Mouse (Mus musculus) gastrocnemius, postnatal 4 days (tissue): ENCODE data around the gene Pawr. TPM values are rescaled to one million over a fixed set of nuclear protein-coding genes. Genes with fewer than 3 reads are reported as not detected.
"Not testable (repeated sequence)": the region's sequence is repeated elsewhere in the genome, so short reads cannot be mapped to it uniquely, and the experiment has no call there.

Source experiments
- DNase-seq, 2 experiments: peaks; one replicate each; pipeline ENCODE4 v3.0.0; 2021 to 2022; ENCODE audit warnings: low spot score in 2 of 2, mixed read lengths in 2 of 2
- total RNA-seq, 2 experiments: library from RNA; stranded (reverse); gene quantifications; 2 replicates each; pipeline ENCODE4 v1.2.3; 2021

The Pawr gene
- total RNA-seq, 2 experiments from 2014 or later, result 2.0 TPM

GRCm38 (mm10) chr10:108432194-108432593, 100.3 kb downstream of the Pawr start:
- DNase-seq, result no peak

GRCm38 (mm10) chr10:108433976-108434375, 102.1 kb downstream of the Pawr start:
- no peak for DNase-seq

- DNase-seq, result no peak
These were observed 103.7 kb downstream of the Pawr start for GRCm38 (mm10) chr10:108435616-108436015.

- DNase-seq, result no peak
These were observed 104.4 kb downstream of the Pawr start for GRCm38 (mm10) chr10:108436365-108436764.

- DNase-seq, result not testable (repeated sequence)
These were observed 108.3 kb downstream of the Pawr start for GRCm38 (mm10) chr10:108440251-108440650.

GRCm38 (mm10) chr10:108443931-108444876, 112.3 kb downstream of the Pawr start:
- DNase-seq, result no peak

GRCm38 (mm10) chr10:108445123-108445522, 113.2 kb downstream of the Pawr start:
- DNase-seq, result no peak

- no peak for DNase-seq
These were observed 113.7 kb downstream of the Pawr start for GRCm38 (mm10) chr10:108445606-108446005.

GRCm38 (mm10) chr10:108446041-108446931, 114.4 kb downstream of the Pawr start:
- DNase-seq, result peak in 1 of 2 experiments; percentile 54

- no peak for DNase-seq
These were observed 115.3 kb downstream of the Pawr start for GRCm38 (mm10) chr10:108447211-108447610.

- DNase-seq, result no peak
These were observed 116.5 kb downstream of the Pawr start for GRCm38 (mm10) chr10:108448421-108448820.

- no peak for DNase-seq
These were observed 118.5 kb downstream of the Pawr start for GRCm38 (mm10) chr10:108450401-108450800.

GRCm38 (mm10) chr10:108451516-108451915, 119.6 kb downstream of the Pawr start:
- DNase-seq, result no peak

- DNase-seq, result no peak
These were observed 120.5 kb downstream of the Pawr start for GRCm38 (mm10) chr10:108452421-108452820.

- no peak for DNase-seq
These were observed 121.6 kb downstream of the Pawr start for GRCm38 (mm10) chr10:108453561-108453960.

- DNase-seq, result no peak
These were observed 122.8 kb downstream of the Pawr start for GRCm38 (mm10) chr10:108454691-108455117.

GRCm38 (mm10) chr10:108455204-108455603, 123.3 kb downstream of the Pawr start:
- DNase-seq, result no peak

GRCm38 (mm10) chr10:108455883-108456282, 124.0 kb downstream of the Pawr start:
- no peak for DNase-seq

- no peak for DNase-seq
These were observed 125.1 kb downstream of the Pawr start for GRCm38 (mm10) chr10:108457054-108457453.

- DNase-seq, result no peak
These were observed 129.9 kb downstream of the Pawr start for GRCm38 (mm10) chr10:108461862-108462261.
